Mouse (Mus musculus): Measurements from ENCODE around the gene Myh3. TPM values are rescaled to one million over a fixed set of nuclear protein-coding genes. Genes with fewer than 3 reads are reported as not detected.

Myh3 gene
- polyA plus RNA-seq (2012; rRNA removed), result 1.2 and 1.4 TPM in 2 replicates

GRCm38 (mm10) chr11:67078000-67078399 lies at the start of gene Myh3:
TSS of gene Myh3 (plus strand) at chr11:67078300.
- TF ChIP-seq CTCF (IDR thresholded peaks at IDR 0.05; ENCODE audit: borderline replicate concordance, extremely low read depth, insufficient read depth, insufficient read length) (no peak), POLR2A (IDR thresholded peaks at IDR 0.05; ENCODE audit: borderline replicate concordance, extremely low read depth, insufficient read depth, insufficient read length, poor library complexity, severe bottlenecking) (no peak)
- DNase-seq (ENCODE audit: low read depth), result no peak

GRCm38 (mm10) chr11:67030904-67031602 lies 47.0 kb upstream of the Myh3 start:
- no peak for TF ChIP-seq CTCF (IDR thresholded peaks at IDR 0.05; ENCODE audit: borderline replicate concordance, extremely low read depth, insufficient read depth, insufficient read length)
- no peak for TF ChIP-seq POLR2A (IDR thresholded peaks at IDR 0.05; ENCODE audit: borderline replicate concordance, extremely low read depth, insufficient read depth, insufficient read length, poor library complexity, severe bottlenecking)
- no peak for DNase-seq (ENCODE audit: low read depth)

- TF ChIP-seq POLR2A (IDR thresholded peaks at IDR 0.05; ENCODE audit: borderline replicate concordance, extremely low read depth, insufficient read depth, insufficient read length, poor library complexity, severe bottlenecking), result no peak
- TF ChIP-seq CTCF (IDR thresholded peaks at IDR 0.05; ENCODE audit: borderline replicate concordance, extremely low read depth, insufficient read depth, insufficient read length), result no peak
- no peak for DNase-seq (ENCODE audit: low read depth)
Measured at GRCm38 (mm10) chr11:67031603-67031915, 46.5 kb upstream of the Myh3 start.

GRCm38 (mm10) chr11:67034775-67035485 lies 43.2 kb upstream of the Myh3 start:
- no peak for TF ChIP-seq POLR2A (IDR thresholded peaks at IDR 0.05; ENCODE audit: borderline replicate concordance, extremely low read depth, insufficient read depth, insufficient read length, poor library complexity, severe bottlenecking)
- TF ChIP-seq CTCF (IDR thresholded peaks at IDR 0.05; ENCODE audit: borderline replicate concordance, extremely low read depth, insufficient read depth, insufficient read length), result no peak
- DNase-seq (ENCODE audit: low read depth), result no peak

- DNase-seq (ENCODE audit: low read depth), result no peak
- TF ChIP-seq CTCF (IDR thresholded peaks at IDR 0.05; ENCODE audit: borderline replicate concordance, extremely low read depth, insufficient read depth, insufficient read length) (no peak), POLR2A (IDR thresholded peaks at IDR 0.05; ENCODE audit: borderline replicate concordance, extremely low read depth, insufficient read depth, insufficient read length, poor library complexity, severe bottlenecking) (no peak)
Measured at GRCm38 (mm10) chr11:67036229-67036628, 41.9 kb upstream of the Myh3 start.

- no peak for TF ChIP-seq CTCF (IDR thresholded peaks at IDR 0.05; ENCODE audit: borderline replicate concordance, extremely low read depth, insufficient read depth, insufficient read length)
- TF ChIP-seq POLR2A (IDR thresholded peaks at IDR 0.05; ENCODE audit: borderline replicate concordance, extremely low read depth, insufficient read depth, insufficient read length, poor library complexity, severe bottlenecking), result no peak
- DNase-seq (ENCODE audit: low read depth), result no peak
Measured at GRCm38 (mm10) chr11:67036892-67037291, 41.2 kb upstream of the Myh3 start.

GRCm38 (mm10) chr11:67039799-67040198 lies 38.3 kb upstream of the Myh3 start:
- no peak for DNase-seq (ENCODE audit: low read depth)
- peak; percentile 23; the same call in 1 of the 2 replicates for TF ChIP-seq CTCF (IDR thresholded peaks at IDR 0.05; ENCODE audit: borderline replicate concordance, extremely low read depth, insufficient read depth, insufficient read length)
- no peak for TF ChIP-seq POLR2A (IDR thresholded peaks at IDR 0.05; ENCODE audit: borderline replicate concordance, extremely low read depth, insufficient read depth, insufficient read length, poor library complexity, severe bottlenecking)

- TF ChIP-seq POLR2A (IDR thresholded peaks at IDR 0.05; ENCODE audit: borderline replicate concordance, extremely low read depth, insufficient read depth, insufficient read length, poor library complexity, severe bottlenecking), result no peak
- TF ChIP-seq CTCF (IDR thresholded peaks at IDR 0.05; ENCODE audit: borderline replicate concordance, extremely low read depth, insufficient read depth, insufficient read length), result no peak
- no peak for DNase-seq (ENCODE audit: low read depth)
Measured at GRCm38 (mm10) chr11:67040483-67040882, 37.6 kb upstream of the Myh3 start.

GRCm38 (mm10) chr11:67043007-67043406 lies 35.1 kb upstream of the Myh3 start:
- no peak for DNase-seq (ENCODE audit: low read depth)
- TF ChIP-seq POLR2A (IDR thresholded peaks at IDR 0.05; ENCODE audit: borderline replicate concordance, extremely low read depth, insufficient read depth, insufficient read length, poor library complexity, severe bottlenecking) (no peak), CTCF (IDR thresholded peaks at IDR 0.05; ENCODE audit: borderline replicate concordance, extremely low read depth, insufficient read depth, insufficient read length) (no peak)

- no peak for DNase-seq (ENCODE audit: low read depth)
Measured at GRCm38 (mm10) chr11:67044959-67045358, 33.1 kb upstream of the Myh3 start.

GRCm38 (mm10) chr11:67047199-67047598 lies 30.9 kb upstream of the Myh3 start:
- no peak for TF ChIP-seq POLR2A (IDR thresholded peaks at IDR 0.05; ENCODE audit: borderline replicate concordance, extremely low read depth, insufficient read depth, insufficient read length, poor library complexity, severe bottlenecking)
- DNase-seq (ENCODE audit: low read depth), result no peak

More at GRCm38 (mm10) chr11:67044959-67045358, 33.1 kb upstream of the Myh3 start:
- no peak for TF ChIP-seq CTCF (IDR thresholded peaks at IDR 0.05; ENCODE audit: borderline replicate concordance, extremely low read depth, insufficient read depth, insufficient read length)
- no peak for TF ChIP-seq POLR2A (IDR thresholded peaks at IDR 0.05; ENCODE audit: borderline replicate concordance, extremely low read depth, insufficient read depth, insufficient read length, poor library complexity, severe bottlenecking)

- no peak for DNase-seq (ENCODE audit: low read depth)
- TF ChIP-seq POLR2A (IDR thresholded peaks at IDR 0.05; ENCODE audit: borderline replicate concordance, extremely low read depth, insufficient read depth, insufficient read length, poor library complexity, severe bottlenecking) (no peak), CTCF (IDR thresholded peaks at IDR 0.05; ENCODE audit: borderline replicate concordance, extremely low read depth, insufficient read depth, insufficient read length) (no peak)
Measured at GRCm38 (mm10) chr11:67048496-67048895, 29.6 kb upstream of the Myh3 start.
